Mouse (Mus musculus): ENCODE measurements around the gene Gm20518.

GRCm38 (mm10) chr16:17875174-17875573, 16.3 kb downstream of the Gm20518 start:
- TF ChIP-seq CTCF (IDR thresholded peaks at IDR 0.05; ENCODE audit: extremely low read depth, insufficient read length, insufficient replicate concordance, low read depth, low read length) (no peak), POLR2A (IDR thresholded peaks at IDR 0.05; ENCODE audit: low read depth, low read length) (no peak)
